In genomic region chr10:4266041-4266930, GRCm38 (mm10) we compare ENCODE assay signal across 8 mouse cellular contexts. TPM values are rescaled to one million over a fixed set of nuclear protein-coding genes. Genes with fewer than 3 reads are reported as not detected.
A peak's percentile ranks its signal among the peaks of the same experiment; 100 is the strongest.
DNase-seq lines count a peak whose midpoint lies in the region; ATAC-seq and TF ChIP-seq lines count a peak whose summit lies in the region.

Akap12 (plus strand) TSS chr10:4266380.

- H3K27ac ChIP-seq in embryonic facial prominence, embryonic 15.5 days (replicated peaks), result no peak within 1 kb of the TSS
- H3K27ac ChIP-seq in heart, embryonic 14.5 days (replicated peaks in 1 of 2; ENCODE audit: control insufficient read depth in 1 of 2, insufficient read depth in 1 of 2, low read depth in 2 of 2, low read length in 2 of 2), result 0 out of 4 replicates have a peak within 1 kb of the TSS, but pooled peaks of 1 of the 2 experiments have one; percentile 8
- H3K27ac ChIP-seq in lung, embryonic 14.5 days (ENCODE audit: low read depth), result peak within 1 kb of the TSS; percentile 58; the same call in 1 of the 2 replicates

- TF ChIP-seq CTCF in E14TG2a.4 (conservative IDR thresholded peaks at IDR 0.05; ENCODE audit: low read length), result no peak
- TF ChIP-seq CTCF in lung, embryonic 14.5 days (IDR thresholded peaks at IDR 0.05; ENCODE audit: low read depth), result no peak

- peak within 1 kb of the TSS; percentile 94 for H3K4me3 ChIP-seq in E14TG2a.4 (replicated peaks; ENCODE audit: low read length)
- H3K4me3 ChIP-seq in embryonic facial prominence, embryonic 15.5 days (replicated peaks), result peak within 1 kb of the TSS; percentile 56
- H3K4me3 ChIP-seq in heart, embryonic 14.5 days (ENCODE audit: control insufficient read depth in 1 of 2, insufficient read depth in 1 of 2, low read depth in 1 of 2, low read length in 2 of 2), result peak within 1 kb of the TSS; percentile 52 to 68
- peak within 1 kb of the TSS; percentile 70 for H3K4me3 ChIP-seq in lung, embryonic 14.5 days (ENCODE audit: low read depth, low read length)

- DNase-seq in adrenal gland, postnatal 36 days, result peak; percentile 35 to 65
- DNase-seq in kidney, postnatal 4 days, result peak; percentile 64 to 76
- DNase-seq in lung, embryonic 14.5 days, result peak; percentile 64
- peak; percentile 18 for DNase-seq in ovary, postnatal 14 days (ENCODE audit: low spot score)
- peak; percentile 79 for DNase-seq in thymus, postnatal 4 days

- H3K9ac ChIP-seq in embryonic facial prominence, embryonic 15.5 days, result peak within 1 kb of the TSS; percentile 41
- peak within 1 kb of the TSS; percentile 79 for H3K9ac ChIP-seq in heart, embryonic 14.5 days (ENCODE audit: low read length)
- H3K9ac ChIP-seq in lung, embryonic 14.5 days, result peak within 1 kb of the TSS; percentile 71

- peak; percentile 60; the same call in 1 of the 2 replicates for ATAC-seq in embryonic facial prominence, embryonic 15.5 days (ENCODE audit: insufficient number of reproducible peaks, low FRiP score, low TSS enrichment, low read depth)
- ATAC-seq in heart, embryonic 14.5 days (ENCODE audit: insufficient number of reproducible peaks, insufficient read depth, low FRiP score, low read depth), result 0 out of 2 replicates have a peak, but pooled peaks have one; percentile 13
- peak; percentile 75 for ATAC-seq in lung, embryonic 14.5 days (ENCODE audit: insufficient read depth)

- H3K27me3 ChIP-seq in E14TG2a.4 (ENCODE audit: insufficient read depth, low read length), result no peaks in the 10 kb centered on the region
- H3K27me3 ChIP-seq in embryonic facial prominence, embryonic 15.5 days, result no peaks in the 10 kb centered on the region; the same call in 1 of the 2 replicates
- H3K27me3 ChIP-seq in heart, embryonic 14.5 days (ENCODE audit: control insufficient read depth, insufficient read depth, low read length), result no peaks in the 10 kb centered on the region
- no peaks in the 10 kb centered on the region for H3K27me3 ChIP-seq in lung, embryonic 14.5 days (ENCODE audit: insufficient read depth, low read length)

- H3K36me3 ChIP-seq in E14TG2a.4 (ENCODE audit: insufficient read depth, low read length), result peaks cover 23% of the 10 kb centered on the region
- H3K36me3 ChIP-seq in embryonic facial prominence, embryonic 15.5 days, result no peaks in the 10 kb centered on the region
- no peaks in the 10 kb centered on the region for H3K36me3 ChIP-seq in heart, embryonic 14.5 days (ENCODE audit: control insufficient read depth, insufficient read depth, low read length)
- no peaks in the 10 kb centered on the region for H3K36me3 ChIP-seq in lung, embryonic 14.5 days (ENCODE audit: insufficient read depth)

- under 1% methylated on average over 53 of the region's 54 CpGs for WGBS in embryonic facial prominence, embryonic 15.5 days
- 1% methylated on average over 45 of the region's 54 CpGs for whole genome bisulfite sequencing in heart, embryonic 14.5 days
- WGBS in lung, embryonic 14.5 days, result under 1% methylated on average over 54 of the region's 54 CpGs

- no peaks in the 10 kb centered on the region for H3K9me3 ChIP-seq in E14TG2a.4 (ENCODE audit: low read length)
- no peaks in the 10 kb centered on the region for H3K9me3 ChIP-seq in embryonic facial prominence, embryonic 15.5 days (replicated peaks)
- no peaks in the 10 kb centered on the region for H3K9me3 ChIP-seq in heart, embryonic 14.5 days (ENCODE audit: control insufficient read depth, low read length)
- no peaks in the 10 kb centered on the region for H3K9me3 ChIP-seq in lung, embryonic 14.5 days (ENCODE audit: low read depth, low read length)

- H3K4me2 ChIP-seq in embryonic facial prominence, embryonic 15.5 days (replicated peaks), result peak within 1 kb of the TSS; percentile 97
- peak within 1 kb of the TSS; percentile 99 for H3K4me2 ChIP-seq in heart, embryonic 14.5 days (ENCODE audit: low read length)
- H3K4me2 ChIP-seq in lung, embryonic 14.5 days, result peak within 1 kb of the TSS; percentile 95

- H3K4me1 ChIP-seq in E14TG2a.4 (replicated peaks; ENCODE audit: low read depth, low read length), result peaks cover 71% of the 10 kb centered on the region
- H3K4me1 ChIP-seq in embryonic facial prominence, embryonic 15.5 days, result peaks cover 17% of the 10 kb centered on the region
- H3K4me1 ChIP-seq in heart, embryonic 14.5 days (ENCODE audit: control insufficient read depth in 2 of 2, insufficient read depth in 2 of 2, low read length in 2 of 2), result peaks cover 4 to 10% of the 10 kb centered on the region in 2 experiments; a peak in 2 of 4 replicates
- no peaks in the 10 kb centered on the region for H3K4me1 ChIP-seq in lung, embryonic 14.5 days (ENCODE audit: insufficient read depth)

RNA-seq across cellular contexts. Expression of gene Akap12, which starts in this region (rescaled TPM):
- 10 to 100 TPM; 20.2 to 25.1 TPM for total RNA-seq in adrenal gland, postnatal 36 days (2021)
- polyA plus RNA-seq in embryonic facial prominence, embryonic 15.5 days (2015; fragmentation: Nextera tagmentation; extraction: Ambion mirVana), result 39.6 and 41.3 TPM in 2 replicates
- polyA plus RNA-seq in heart, embryonic 14.5 days (2014; fragmentation: Nextera tagmentation; extraction: Ambion mirVana), result 28.3 and 34.7 TPM in 2 replicates
- polyA plus RNA-seq in lung, embryonic 14.5 days (2014; fragmentation: Nextera tagmentation; extraction: Ambion mirVana), result 58.9 and 63.9 TPM in 2 replicates

Comparison
In these comparisons a context has a peak if more than half of its experiments do, and no peak if none do; other contexts are left out.
1. DNase-seq: peak in every context shown above with its lines; median percentile 79 in thymus, postnatal 4 days; 70 in kidney, postnatal 4 days; 64 in lung, embryonic 14.5 days; 50 in adrenal gland, postnatal 36 days; 18 in ovary, postnatal 14 days.
2. ATAC-seq: peak in every context shown above with its lines; median percentile 75 in lung, embryonic 14.5 days; 60 in embryonic facial prominence, embryonic 15.5 days; 13 in heart, embryonic 14.5 days.